Mouse (Mus musculus): ENCODE measurements around the gene Cldn7. TPM values are rescaled to one million over a fixed set of nuclear protein-coding genes. Genes with fewer than 3 reads are reported as not detected.

Gene Cldn7
- total and polyA plus RNA-seq, 2 experiments from 2014 or later: 0.57 TPM; not detected in 1

- 93% methylated on average over 27 of the region's 27 CpGs for WGBS
- ATAC-seq (ENCODE audit: low FRiP score): no peak
- H3K4me2 ChIP-seq (ENCODE audit: low read depth, low read length, poor library complexity, severe bottlenecking): no peak overlapping the region
Observed at GRCm38 (mm10) chr11:69998567-69999491, 34.2 kb downstream of the Cldn7 start.

DNA sequence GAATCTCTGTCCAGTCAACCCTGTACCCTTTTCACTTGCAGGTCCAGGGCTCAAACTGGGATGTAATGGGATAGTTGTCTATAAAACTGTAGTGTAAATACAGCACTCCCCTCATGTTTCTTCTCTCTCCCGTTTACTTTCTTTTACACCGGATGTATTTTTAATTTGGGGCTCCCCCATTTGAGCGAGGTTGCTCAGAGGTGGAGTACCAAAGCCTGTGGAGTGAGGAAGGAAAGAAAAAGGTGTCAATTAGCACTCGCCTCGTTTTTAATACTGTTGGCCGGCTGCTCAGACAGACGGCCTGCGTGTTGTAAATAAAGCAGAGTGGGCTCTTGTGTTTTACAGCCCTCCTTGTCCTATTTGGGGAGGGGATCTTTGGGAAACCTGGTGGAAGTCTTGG lies 35.1 kb downstream of the Cldn7 start:
- H3K9me3 ChIP-seq (ENCODE audit: low read length): no peaks in the 10 kb centered on the region
- DNase-seq (ENCODE audit: low spot score) (no peak), ATAC-seq (ENCODE audit: low FRiP score) (no peak)
- 87% methylated on average over 8 of the region's 8 CpGs for WGBS
- peak overlapping the region; percentile 93; the same call in 1 of the 2 replicates for H3K27ac ChIP-seq (ENCODE audit: low read depth, low read length)
- no peak for TF ChIP-seq CTCF (IDR thresholded peaks at IDR 0.05)
- 0 out of 2 replicates have a peak overlapping the region, but pooled peaks have one; percentile 81 for H3K4me3 ChIP-seq (ENCODE audit: low read depth, low read length)
- H3K27me3 ChIP-seq (ENCODE audit: insufficient read depth, low read length): no peaks in the 10 kb centered on the region
- H3K36me3 ChIP-seq (ENCODE audit: insufficient read depth, low read length): peaks cover 10% of the 10 kb centered on the region; the same call in 1 of the 2 replicates
- H3K4me2 ChIP-seq (ENCODE audit: low read depth, low read length, poor library complexity, severe bottlenecking): no peak overlapping the region
- H3K9ac ChIP-seq (replicated peaks; ENCODE audit: low read length, poor library complexity, severe bottlenecking): no peak overlapping the region
- H3K4me1 ChIP-seq (ENCODE audit: insufficient read depth, low read length): peaks cover 17% of the 10 kb centered on the region

More at GRCm38 (mm10) chr11:69998567-69999491, 34.2 kb downstream of the Cldn7 start:
- TF ChIP-seq CTCF (IDR thresholded peaks at IDR 0.05): peak; percentile 52
- DNase-seq (ENCODE audit: low spot score): no peak
- Histone ChIP-seq H3K4me3 (ENCODE audit: low read depth, low read length) (no peak overlapping the region), H3K9ac (replicated peaks; ENCODE audit: low read length, poor library complexity, severe bottlenecking) (no peak overlapping the region), H3K36me3 (ENCODE audit: insufficient read depth, low read length) (peaks cover 12% of the 10 kb centered on the region; the same call in 1 of the 2 replicates), H3K27me3 (ENCODE audit: insufficient read depth, low read length) (no peaks in the 10 kb centered on the region), H3K9me3 (ENCODE audit: low read length) (no peaks in the 10 kb centered on the region), H3K4me1 (ENCODE audit: insufficient read depth, low read length) (peaks cover 17% of the 10 kb centered on the region), H3K27ac (ENCODE audit: low read depth, low read length) (no peak overlapping the region)

GRCm38 (mm10) chr11:70000396-70000898 lies 35.9 kb downstream of the Cldn7 start, which contains the start of gene Dvl2:
TSS of gene Dvl2 (plus strand) at chr11:70000595.
- Histone ChIP-seq H3K4me2 (ENCODE audit: low read depth, low read length, poor library complexity, severe bottlenecking) (peak within 1 kb of the TSS; percentile 89), H3K9ac (replicated peaks; ENCODE audit: low read length, poor library complexity, severe bottlenecking) (peak within 1 kb of the TSS; percentile 83), H3K4me3 (ENCODE audit: low read depth, low read length) (peak within 1 kb of the TSS; percentile 81), H3K27me3 (ENCODE audit: insufficient read depth, low read length) (no peaks in the 10 kb centered on the region), H3K9me3 (ENCODE audit: low read length) (no peaks in the 10 kb centered on the region), H3K36me3 (ENCODE audit: insufficient read depth, low read length) (peaks cover 17% of the 10 kb centered on the region; the same call in 1 of the 2 replicates), H3K27ac (ENCODE audit: low read depth, low read length) (peak within 1 kb of the TSS; percentile 93), H3K4me1 (ENCODE audit: insufficient read depth, low read length) (peaks cover 17% of the 10 kb centered on the region)
- peak; percentile 74 for ATAC-seq (ENCODE audit: low FRiP score)
- TF ChIP-seq CTCF (IDR thresholded peaks at IDR 0.05): no peak
- DNase-seq (ENCODE audit: low spot score): peak; percentile 98
- WGBS: under 1% methylated on average over 46 of the region's 48 CpGs

- no peak for ATAC-seq (ENCODE audit: low FRiP score)
- 13% methylated on average over 8 of the region's 8 CpGs for WGBS
- Histone ChIP-seq H3K9me3 (ENCODE audit: low read length) (no peaks in the 10 kb centered on the region), H3K36me3 (ENCODE audit: insufficient read depth, low read length) (peaks cover 23% of the 10 kb centered on the region), H3K27me3 (ENCODE audit: insufficient read depth, low read length) (no peaks in the 10 kb centered on the region), H3K27ac (ENCODE audit: low read depth, low read length) (peak overlapping the region; percentile 93), H3K4me1 (ENCODE audit: insufficient read depth, low read length) (peaks cover 17% of the 10 kb centered on the region), H3K9ac (replicated peaks; ENCODE audit: low read length, poor library complexity, severe bottlenecking) (peak overlapping the region; percentile 83), H3K4me3 (ENCODE audit: low read depth, low read length) (peak overlapping the region; percentile 81), H3K4me2 (ENCODE audit: low read depth, low read length, poor library complexity, severe bottlenecking) (peak overlapping the region; percentile 89)
- DNase-seq (ENCODE audit: low spot score): no peak
- no peak for TF ChIP-seq CTCF (IDR thresholded peaks at IDR 0.05)
Observed at GRCm38 (mm10) chr11:70001159-70001558, 36.6 kb downstream of the Cldn7 start.

- no peak overlapping the region for H3K27ac ChIP-seq (ENCODE audit: low read depth, low read length)
- DNase-seq (ENCODE audit: low spot score) (peak; percentile 72), ATAC-seq (ENCODE audit: low FRiP score) (no peak)
- H3K4me2 ChIP-seq (ENCODE audit: low read depth, low read length, poor library complexity, severe bottlenecking): peak overlapping the region; percentile 89
- H3K9ac ChIP-seq (replicated peaks; ENCODE audit: low read length, poor library complexity, severe bottlenecking): no peak overlapping the region
- no peaks in the 10 kb centered on the region for H3K9me3 ChIP-seq (ENCODE audit: low read length)
- peak overlapping the region; percentile 81 for H3K4me3 ChIP-seq (ENCODE audit: low read depth, low read length)
- TF ChIP-seq CTCF (IDR thresholded peaks at IDR 0.05): peak; percentile 75
- H3K4me1 ChIP-seq (ENCODE audit: insufficient read depth, low read length): peaks cover 17% of the 10 kb centered on the region
- peaks cover 28% of the 10 kb centered on the region for H3K36me3 ChIP-seq (ENCODE audit: insufficient read depth, low read length)
- H3K27me3 ChIP-seq (ENCODE audit: insufficient read depth, low read length): no peaks in the 10 kb centered on the region
Observed at GRCm38 (mm10) chr11:70001865-70002264, 37.3 kb downstream of the Cldn7 start.

Measured in midbrain, postnatal 0 days (tissue).